Mouse (Mus musculus) forebrain, embryonic 12.5 days (tissue): Measurements from ENCODE around the gene Ypel2. TPM values are rescaled to one million over a fixed set of nuclear protein-coding genes. Genes with fewer than 3 reads are reported as not detected.

ENCODE experiments used
- ATAC-seq: fragments of 200-750 bp; cut with Nextera tagmentation; 2 replicates; pipeline ENCODE4 v1.8.0; 2017; ENCODE audit warnings: moderate TSS enrichment; ENCODE audit not compliant: low FRiP score
- H3K27ac ChIP-seq: fragments of 300-500 bp; sonication (generic); 2 replicates; pipeline ENCODE4 v1.5.1; 2016; ENCODE audit warnings: mild to moderate bottlenecking
- H3K27me3 ChIP-seq: fragments of 300-500 bp; sonication (generic); 2 replicates; pipeline ENCODE4 v1.6.1; 2016; ENCODE audit warnings: mild to moderate bottlenecking
- H3K36me3 ChIP-seq: fragments of 300-500 bp; sonication (generic); replicated peaks from 2 replicates; pipeline ENCODE4 v1.6.1; 2016; ENCODE audit warnings: mild to moderate bottlenecking
- H3K4me1 ChIP-seq: fragments of 300-500 bp; sonication (generic); 2 replicates; pipeline ENCODE4 v1.6.1; 2016
- H3K4me2 ChIP-seq: fragments of 300-500 bp; sonication (generic); 2 replicates; pipeline ENCODE4 v1.6.1; 2016; ENCODE audit warnings: mild to moderate bottlenecking, moderate library complexity
- H3K4me3 ChIP-seq: fragments of 300-500 bp; sonication (generic); replicated peaks from 2 replicates; pipeline ENCODE4 v1.5.1; 2016; ENCODE audit warnings: mild to moderate bottlenecking
- H3K9ac ChIP-seq: fragments of 300-500 bp; sonication (generic); 2 replicates; pipeline ENCODE4 v1.6.1; 2016; ENCODE audit warnings: mild to moderate bottlenecking
- H3K9me3 ChIP-seq: fragments of 300-500 bp; sonication (generic); 2 replicates; pipeline ENCODE4 v1.6.1; 2016
- WGBS: fragments of 180-500 bp; shearing (Covaris S2); methylation state at CpG from one replicate; pipeline ENCODE4 v1.1.7; 2016; 5-methylcytosine and 5-hydroxymethylcytosine counted together
- polyA plus RNA-seq: library from polyadenylated mRNA; unstranded; fragments of >200 nt; fragmentation: Nextera tagmentation; extraction: Ambion mirVana; gene quantifications from 2 replicates; pipeline ENCODE4 v1.2.1, GENCODE M21; 2016

Ypel2 gene
- polyA plus RNA-seq, 1 experiment from 2014 or later = 8.1 TPM

DNA sequence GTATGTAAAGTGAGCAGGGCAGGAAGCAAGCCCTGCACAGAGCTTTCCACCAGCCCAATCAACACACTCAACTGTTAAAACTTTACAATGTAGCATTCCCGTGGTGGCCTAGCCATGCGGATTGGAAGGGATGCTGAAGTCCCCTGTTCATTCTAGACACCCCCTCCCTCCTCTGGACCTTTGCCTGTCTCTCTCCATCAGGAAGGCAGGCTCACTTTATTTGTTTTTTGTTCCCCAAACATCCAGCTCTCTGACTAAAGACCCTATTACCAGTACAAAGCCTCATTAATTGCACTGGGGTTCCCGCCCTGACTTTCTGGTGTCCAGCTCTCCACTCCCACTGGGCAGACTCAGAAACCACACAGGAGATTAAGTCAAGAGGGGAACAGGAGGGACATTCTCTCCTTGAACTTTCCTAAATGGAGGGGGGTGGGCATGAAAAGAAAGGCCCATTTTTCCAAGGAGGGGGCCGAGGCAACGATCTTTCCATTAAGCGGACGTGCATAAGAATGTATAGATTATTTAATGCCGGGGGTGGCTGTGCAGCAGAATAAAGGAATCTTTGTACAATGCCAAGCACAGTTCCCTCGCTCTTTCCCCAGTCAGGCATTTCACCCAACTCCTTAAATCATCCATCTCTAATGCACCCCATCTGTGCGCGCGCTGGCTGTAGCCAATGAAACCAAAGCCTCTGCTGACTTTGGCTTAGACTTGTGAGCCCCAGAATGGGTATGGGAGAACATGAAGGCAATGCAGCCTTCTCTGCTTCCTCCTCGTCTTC is 24.3 kb downstream of the Ypel2 start:
- peak overlapping the region; percentile 65 for H3K27ac ChIP-seq
- WGBS = 11% methylated on average over 13 of the region's 13 CpGs
- no peak overlapping the region for H3K4me3 ChIP-seq
- peaks cover 22% of the 10 kb centered on the region for H3K27me3 ChIP-seq
- H3K4me2 ChIP-seq = peak overlapping the region; percentile 13; the same call in 1 of the 2 replicates
- no peak overlapping the region for H3K9ac ChIP-seq
- no peaks in the 10 kb centered on the region for H3K9me3 ChIP-seq
- peaks cover 45% of the 10 kb centered on the region for H3K4me1 ChIP-seq
- ATAC-seq = no peak
- 0 out of 2 replicates have a peak, but pooled peaks cover 3% of the 10 kb centered on the region for H3K36me3 ChIP-seq

DNA sequence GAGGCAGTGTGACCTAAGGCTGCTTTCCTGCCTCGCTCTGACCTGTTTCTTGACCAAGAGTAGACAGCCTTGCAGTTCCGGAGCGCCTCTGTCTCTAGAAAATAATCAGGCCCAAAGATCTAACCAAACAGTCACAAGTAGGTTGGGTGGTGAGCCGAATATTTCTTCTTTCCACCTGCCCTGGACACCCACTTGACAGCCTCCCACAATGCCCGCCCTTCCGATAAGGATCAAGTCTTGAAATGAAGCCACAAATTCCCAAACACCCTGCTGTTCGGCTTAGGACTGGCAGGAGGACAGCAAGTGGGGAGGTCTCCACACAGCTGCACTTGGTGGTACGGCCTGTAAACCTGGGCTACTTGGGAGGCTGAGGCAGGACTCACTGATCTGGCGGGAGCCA is 26.0 kb downstream of the Ypel2 start:
- Histone ChIP-seq H3K4me3 (no peak overlapping the region), H3K9me3 (no peaks in the 10 kb centered on the region), H3K36me3 (0 out of 2 replicates have a peak, but pooled peaks cover 3% of the 10 kb centered on the region), H3K4me1 (peaks cover 40% of the 10 kb centered on the region), H3K4me2 (no peak overlapping the region), H3K9ac (no peak overlapping the region), H3K27me3 (peaks cover 18% of the 10 kb centered on the region; the same call in 1 of the 2 replicates), H3K27ac (no peak overlapping the region)
- 89% methylated on average over 9 of the region's 9 CpGs for WGBS
- ATAC-seq = no peak

DNA sequence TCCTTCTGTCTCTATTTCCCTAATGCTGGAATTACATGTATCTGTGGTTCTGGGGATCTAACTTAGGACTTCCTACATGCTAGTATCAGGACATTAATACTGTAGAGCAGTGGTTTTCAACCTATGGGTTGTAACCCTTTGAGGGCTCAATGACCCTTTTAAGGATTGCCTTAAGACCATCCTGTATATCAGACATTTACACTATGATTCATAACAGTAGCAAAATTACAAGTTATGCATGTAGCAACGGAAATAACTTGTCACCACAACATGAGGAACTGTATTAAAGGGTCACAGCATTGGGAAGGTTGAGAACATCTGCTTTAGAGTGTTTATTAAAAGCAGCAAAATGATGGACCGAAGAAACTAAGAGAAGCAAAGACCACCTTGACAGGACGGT is 26.8 kb downstream of the Ypel2 start:
- Histone ChIP-seq H3K4me2 (no peak overlapping the region), H3K9ac (no peak overlapping the region), H3K36me3 (no peaks in the 10 kb centered on the region; the same call in 1 of the 2 replicates), H3K4me1 (peaks cover 45% of the 10 kb centered on the region), H3K27me3 (peaks cover 10% of the 10 kb centered on the region; the same call in 1 of the 2 replicates), H3K27ac (no peak overlapping the region), H3K4me3 (no peak overlapping the region), H3K9me3 (no peaks in the 10 kb centered on the region)
- no peak for ATAC-seq
- 89% methylated on average over 3 of the region's 3 CpGs for WGBS

DNA sequence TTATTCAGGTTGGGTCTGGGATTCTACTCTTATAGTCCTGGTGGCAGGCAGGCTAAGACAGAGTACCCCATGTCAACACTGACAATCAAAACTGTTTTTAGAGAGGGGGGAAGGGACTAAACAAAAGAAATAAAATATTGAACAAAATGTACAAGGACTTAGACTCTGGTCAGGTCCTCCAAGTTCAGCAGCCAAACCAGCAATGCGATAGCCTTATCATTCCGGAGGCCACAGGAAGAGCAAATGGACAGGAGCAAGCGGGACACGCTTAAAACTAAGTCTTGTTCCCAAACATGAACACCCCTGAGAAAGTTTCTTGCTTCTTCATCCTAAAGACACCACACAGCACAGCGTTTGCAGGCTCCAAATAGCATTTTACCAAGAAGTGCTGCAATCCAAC is 28.4 kb downstream of the Ypel2 start:
- H3K9ac ChIP-seq = no peak overlapping the region
- H3K4me2 ChIP-seq = no peak overlapping the region
- no peak for ATAC-seq
- WGBS = 95% methylated on average over 5 of the region's 5 CpGs
- H3K4me1 ChIP-seq = peaks cover 47% of the 10 kb centered on the region
- H3K9me3 ChIP-seq = no peaks in the 10 kb centered on the region
- H3K36me3 ChIP-seq = no peaks in the 10 kb centered on the region; the same call in 1 of the 2 replicates
- peaks cover 4% of the 10 kb centered on the region; the same call in 1 of the 2 replicates for H3K27me3 ChIP-seq
- H3K27ac ChIP-seq = no peak overlapping the region
- H3K4me3 ChIP-seq = no peak overlapping the region

DNA sequence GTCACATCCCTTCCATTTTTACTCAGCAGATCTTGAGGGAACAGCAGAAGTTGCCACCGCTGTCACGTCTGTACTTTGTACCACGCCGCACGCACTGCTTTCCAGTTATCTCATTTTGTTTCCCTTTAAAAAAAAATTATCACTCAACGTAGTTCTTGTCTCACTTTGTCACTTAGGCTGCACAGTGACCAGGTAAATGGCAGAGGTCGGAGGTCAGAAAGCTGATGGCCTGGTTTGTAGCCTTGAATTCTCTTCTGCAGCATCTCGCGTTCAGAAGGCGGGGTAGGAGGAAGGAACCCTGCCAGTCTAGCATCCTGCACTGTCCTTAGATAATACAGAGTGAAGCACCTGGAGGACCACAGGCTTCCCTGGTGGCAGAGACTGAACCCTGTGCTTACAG is 29.8 kb downstream of the Ypel2 start:
- Histone ChIP-seq H3K4me3 (no peak overlapping the region), H3K27me3 (no peaks in the 10 kb centered on the region), H3K36me3 (no peaks in the 10 kb centered on the region; the same call in 1 of the 2 replicates), H3K9ac (no peak overlapping the region), H3K27ac (no peak overlapping the region), H3K9me3 (no peaks in the 10 kb centered on the region), H3K4me2 (no peak overlapping the region), H3K4me1 (peaks cover 42% of the 10 kb centered on the region)
- ATAC-seq = no peak
- WGBS = 92% methylated on average over 10 of the region's 10 CpGs

DNA sequence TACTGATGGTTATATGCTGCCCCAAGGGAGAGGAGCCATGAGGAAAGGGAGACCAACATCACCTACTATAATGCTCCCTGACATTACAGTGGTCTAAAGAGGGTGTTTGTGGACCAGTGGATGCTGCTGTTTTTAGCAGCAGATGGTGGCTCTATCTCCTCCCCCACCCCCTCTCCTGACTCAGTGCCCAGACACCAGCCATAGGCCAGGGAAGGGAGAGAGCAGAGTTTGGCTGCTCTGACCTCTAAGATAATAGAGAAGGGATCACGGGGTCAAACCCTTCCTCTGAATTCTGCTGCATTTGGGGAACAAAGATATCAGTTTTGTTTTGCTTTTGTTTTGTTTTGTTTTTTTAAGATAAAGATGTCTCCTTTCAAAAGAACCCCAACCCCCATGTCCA is 30.5 kb downstream of the Ypel2 start:
- no peak overlapping the region for H3K27ac ChIP-seq
- H3K4me1 ChIP-seq = peaks cover 39% of the 10 kb centered on the region
- ATAC-seq = no peak
- H3K27me3 ChIP-seq = no peaks in the 10 kb centered on the region
- H3K9ac ChIP-seq = no peak overlapping the region
- no peak overlapping the region for H3K4me2 ChIP-seq
- no peaks in the 10 kb centered on the region for H3K9me3 ChIP-seq
- no peak overlapping the region for H3K4me3 ChIP-seq
- H3K36me3 ChIP-seq = no peaks in the 10 kb centered on the region; the same call in 1 of the 2 replicates
- 78% methylated on average over 1 of the region's 1 CpGs for WGBS

DNA sequence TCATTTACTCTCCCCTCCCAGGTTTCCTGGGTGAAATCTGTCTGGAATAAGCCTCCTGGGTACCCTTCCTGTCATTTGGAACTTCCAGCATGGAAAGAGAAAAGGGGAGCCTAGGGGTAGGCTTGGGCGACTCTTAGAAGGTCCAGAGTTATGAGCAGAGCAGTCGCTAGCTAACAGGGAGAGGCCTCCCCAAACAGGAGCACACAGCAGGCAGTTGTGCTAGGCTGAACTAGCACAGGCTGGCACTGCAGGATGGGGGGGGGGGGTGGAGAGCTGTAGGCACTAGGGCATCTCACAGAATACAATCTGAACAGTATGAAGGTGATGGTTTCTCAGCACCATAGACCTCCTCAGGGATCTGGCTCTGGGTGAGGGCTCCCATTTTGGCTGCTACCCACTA is 31.1 kb downstream of the Ypel2 start:
- H3K9ac ChIP-seq = no peak overlapping the region
- no peak for ATAC-seq
- no peak overlapping the region for H3K4me2 ChIP-seq
- H3K4me1 ChIP-seq = peaks cover 37% of the 10 kb centered on the region
- 67% methylated on average over 2 of the region's 2 CpGs for WGBS
- no peaks in the 10 kb centered on the region for H3K9me3 ChIP-seq
- H3K27ac ChIP-seq = no peak overlapping the region
- no peaks in the 10 kb centered on the region for H3K27me3 ChIP-seq
- no peaks in the 10 kb centered on the region; the same call in 1 of the 2 replicates for H3K36me3 ChIP-seq
- no peak overlapping the region for H3K4me3 ChIP-seq

DNA sequence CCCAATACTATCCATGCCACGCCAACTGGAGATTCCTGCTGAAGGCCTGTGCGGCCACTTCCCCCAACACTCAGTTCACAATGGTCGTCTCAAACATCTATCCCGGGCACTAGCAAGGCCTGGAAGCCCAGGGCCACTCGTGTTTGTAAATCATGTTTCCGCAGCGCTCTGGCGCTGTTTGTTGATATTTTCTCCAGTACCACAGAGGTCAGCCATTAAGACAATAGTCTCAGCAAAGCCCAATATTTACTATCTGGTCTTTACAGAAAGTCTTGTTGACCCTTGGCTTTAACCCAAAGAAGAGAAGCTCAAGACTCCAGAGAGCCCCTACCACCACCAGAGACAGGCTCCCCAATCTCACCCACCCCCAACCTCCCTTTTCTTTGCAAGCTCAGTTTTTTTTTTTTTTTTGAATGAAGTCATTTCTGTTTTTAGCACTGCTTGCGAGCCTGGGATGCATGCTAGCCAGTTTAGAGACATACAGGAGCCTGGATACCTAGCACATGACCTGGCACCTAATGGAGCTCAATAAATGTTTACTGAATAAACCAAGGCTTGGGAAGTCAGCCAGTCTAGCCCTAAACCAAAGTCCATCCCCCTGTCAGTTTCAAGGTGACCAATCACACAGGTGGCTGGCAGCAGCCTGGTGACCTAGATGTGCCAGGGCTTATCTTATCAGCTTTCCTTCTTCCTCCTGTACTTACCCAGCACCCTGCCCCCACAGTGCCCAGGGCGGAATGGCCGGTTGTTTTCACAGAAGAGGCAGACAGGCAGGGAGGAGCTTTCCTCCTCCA is 31.8 kb downstream of the Ypel2 start:
- 86% methylated on average over 11 of the region's 11 CpGs for WGBS
- H3K4me1 ChIP-seq = peaks cover 37% of the 10 kb centered on the region
- H3K36me3 ChIP-seq = no peaks in the 10 kb centered on the region; the same call in 1 of the 2 replicates
- no peaks in the 10 kb centered on the region for H3K9me3 ChIP-seq
- no peak overlapping the region for H3K9ac ChIP-seq
- no peaks in the 10 kb centered on the region for H3K27me3 ChIP-seq
- H3K4me3 ChIP-seq = no peak overlapping the region
- H3K4me2 ChIP-seq = no peak overlapping the region
- H3K27ac ChIP-seq = no peak overlapping the region
- ATAC-seq = no peak

DNA sequence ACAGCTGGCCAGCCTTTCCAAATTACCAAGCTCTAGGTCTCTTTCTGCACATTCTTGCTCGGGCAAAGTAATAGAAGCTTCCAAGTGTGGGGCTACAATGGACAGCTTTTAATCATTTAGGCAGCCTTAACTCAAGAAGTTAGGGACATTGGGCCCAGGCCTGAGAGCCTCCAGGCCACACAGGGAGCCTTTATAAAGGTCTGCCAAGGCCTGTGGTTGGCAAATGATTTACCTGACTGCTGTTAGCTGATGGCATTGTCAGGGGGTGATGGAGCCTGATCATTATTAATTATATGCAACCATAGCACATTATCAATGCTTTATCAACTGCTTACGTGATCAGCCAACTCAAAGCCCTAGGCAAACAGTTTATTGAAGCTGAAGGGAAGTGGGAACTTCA is 33.2 kb downstream of the Ypel2 start:
- H3K36me3 ChIP-seq = no peaks in the 10 kb centered on the region; the same call in 1 of the 2 replicates
- no peak overlapping the region for H3K4me2 ChIP-seq
- H3K27me3 ChIP-seq = no peaks in the 10 kb centered on the region
- ATAC-seq = no peak
- 59% methylated on average over 2 of the region's 2 CpGs for WGBS
- no peak overlapping the region for H3K9ac ChIP-seq
- no peak overlapping the region for H3K27ac ChIP-seq
- H3K9me3 ChIP-seq = no peaks in the 10 kb centered on the region
- peaks cover 37% of the 10 kb centered on the region for H3K4me1 ChIP-seq
- no peak overlapping the region for H3K4me3 ChIP-seq

DNA sequence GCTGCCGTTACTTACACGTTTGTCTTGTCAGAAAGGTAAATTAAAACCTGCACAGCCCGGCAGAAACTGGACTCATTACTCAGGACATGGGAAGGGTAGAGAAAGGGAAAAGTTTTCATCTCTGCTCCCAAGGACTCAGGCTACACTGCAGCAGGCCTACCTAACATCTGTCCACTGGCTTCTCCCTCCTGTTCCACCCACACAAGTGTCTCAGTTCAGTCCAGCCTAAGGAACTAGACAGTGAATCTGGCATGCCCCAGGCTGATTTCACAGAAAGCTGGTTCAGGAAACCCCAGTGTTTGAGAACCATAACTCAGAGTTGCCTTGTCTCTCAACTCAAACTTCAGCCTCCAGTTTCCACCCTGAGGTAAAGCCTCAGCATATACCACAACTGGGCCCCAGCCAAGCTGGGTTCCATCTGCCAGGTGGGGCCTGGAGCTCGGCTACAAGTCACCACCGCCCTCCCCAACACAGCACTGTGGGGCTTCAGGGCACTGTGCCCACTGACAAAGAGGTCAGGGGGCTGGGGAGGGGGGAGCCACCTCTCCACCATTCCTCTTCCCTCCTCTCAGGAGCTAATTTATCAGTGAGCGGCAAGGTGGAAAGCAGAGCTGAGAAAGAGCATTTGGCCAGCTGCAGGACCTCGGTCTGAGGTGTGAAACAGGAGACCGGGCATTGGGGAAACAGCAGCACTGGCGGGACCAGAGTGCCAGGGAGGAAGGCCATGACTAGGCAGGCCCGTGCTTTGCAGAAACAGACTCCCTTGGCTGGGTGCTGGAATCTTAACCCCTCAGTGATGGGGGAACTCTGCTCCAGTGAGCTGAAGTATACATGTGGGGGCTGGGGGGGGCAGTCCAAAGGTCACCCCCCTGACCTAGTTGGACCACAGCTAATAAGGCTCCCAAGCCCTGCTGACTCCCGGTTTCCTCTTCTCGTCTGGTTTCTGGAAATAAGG is 34.5 kb downstream of the Ypel2 start:
- WGBS = 66% methylated on average over 12 of the region's 12 CpGs
- no peak for ATAC-seq
- H3K9ac ChIP-seq = no peak overlapping the region
- no peaks in the 10 kb centered on the region; the same call in 1 of the 2 replicates for H3K36me3 ChIP-seq
- no peaks in the 10 kb centered on the region for H3K27me3 ChIP-seq
- peak overlapping the region; percentile 26; the same call in 1 of the 2 replicates for H3K27ac ChIP-seq
- H3K4me1 ChIP-seq = peaks cover 37% of the 10 kb centered on the region
- no peak overlapping the region for H3K4me2 ChIP-seq
- H3K4me3 ChIP-seq = no peak overlapping the region
- H3K9me3 ChIP-seq = no peaks in the 10 kb centered on the region

DNA sequence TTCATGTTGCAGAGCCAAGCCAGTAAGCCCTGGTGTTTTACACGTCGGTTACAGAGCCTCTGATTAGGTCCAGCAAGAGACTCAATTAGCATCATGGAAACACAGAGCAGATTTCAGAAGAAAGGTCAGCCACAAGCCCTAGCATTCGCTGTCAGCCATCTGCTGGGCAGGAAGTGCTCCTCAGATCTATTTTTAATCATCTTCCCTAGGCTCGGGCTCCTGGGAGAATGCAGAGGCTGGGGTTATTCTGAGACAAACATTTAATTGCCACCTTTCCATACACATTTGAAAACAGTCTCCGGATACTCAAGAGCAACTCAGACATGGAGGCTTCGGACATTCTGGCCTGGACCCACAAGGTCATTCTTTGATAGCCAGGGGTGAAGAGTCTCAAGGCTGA is 35.3 kb downstream of the Ypel2 start:
- H3K27ac ChIP-seq = no peak overlapping the region
- 65% methylated on average over 6 of the region's 6 CpGs for WGBS
- peaks cover 34% of the 10 kb centered on the region for H3K4me1 ChIP-seq
- no peak for ATAC-seq
- no peak overlapping the region for H3K4me3 ChIP-seq
- H3K9ac ChIP-seq = no peak overlapping the region
- H3K27me3 ChIP-seq = no peaks in the 10 kb centered on the region
- H3K4me2 ChIP-seq = no peak overlapping the region
- H3K36me3 ChIP-seq = no peaks in the 10 kb centered on the region; the same call in 1 of the 2 replicates
- H3K9me3 ChIP-seq = no peaks in the 10 kb centered on the region
